Mouse (Mus musculus) kidney, adult 2 months (tissue): ENCODE results near the gene Sbf1. TPM values are rescaled to one million over a fixed set of nuclear protein-coding genes. Genes with fewer than 3 reads are reported as not detected.

Source experiments
- DNase-seq: peaks from one replicate; pipeline ENCODE4 v3.0.0; 2021
- H3K27ac ChIP-seq: fragments of 200-500 bp; 2 replicates; pipeline ENCODE4 v1.5.1; 2012; ENCODE audit warnings: low read depth, low read length, control low read depth, inconsistent platforms; ENCODE audit not compliant: insufficient read depth
- H3K27me3 ChIP-seq: fragments of 200-500 bp; replicated peaks from 2 replicates; pipeline ENCODE4 v1.6.1; 2012; ENCODE audit warnings: mild to moderate bottlenecking, moderate library complexity, low read length, inconsistent platforms; ENCODE audit not compliant: control insufficient read depth, insufficient read depth
- H3K36me3 ChIP-seq: fragments of 200-500 bp; 2 replicates; pipeline ENCODE4 v1.6.1; 2012; ENCODE audit warnings: mild to moderate bottlenecking, moderate library complexity, low read length, inconsistent platforms; ENCODE audit not compliant: control insufficient read depth, insufficient read depth
- H3K4me1 ChIP-seq: fragments of 200-500 bp; 2 replicates; pipeline ENCODE4 v1.6.1; 2011; ENCODE audit warnings: low read length; ENCODE audit not compliant: control insufficient read depth, insufficient read depth
- H3K4me3 ChIP-seq: fragments of 200-500 bp; 2 replicates; pipeline ENCODE4 v1.5.1; 2011; ENCODE audit warnings: mild to moderate bottlenecking, low read depth, low read length, control low read depth; ENCODE audit not compliant: insufficient read depth
- CTCF ChIP-seq: fragments of 200-500 bp; conservative IDR thresholded peaks from 2 replicates; pipeline ENCODE4 v1.5.1; 2011; ENCODE audit warnings: low read depth, mild to moderate bottlenecking, control low read depth, low read length, moderate library complexity, mixed read lengths; ENCODE audit not compliant: insufficient read depth, insufficient read length
- POLR2A ChIP-seq: fragments of 200-500 bp; IDR thresholded peaks from one replicate; pipeline ENCODE4 v1.6.1; 2011; ENCODE audit warnings: low read depth, low read length, control low read depth
- WGBS: fragments of 180-500 bp; shearing (Covaris S2); methylation state at CpG from one replicate; pipeline ENCODE4 v1.1.7; 2018; 5-methylcytosine and 5-hydroxymethylcytosine counted together
- polyA plus RNA-seq: library from polyadenylated mRNA; depleted of rRNA; stranded (reverse); fragments of >200 nt; gene quantifications from 2 replicates; pipeline ENCODE4 v1.2.3, GENCODE M21; 2012; rRNA removed

The Sbf1 gene
- polyA plus RNA-seq, 1 experiment: 174 TPM

DNA sequence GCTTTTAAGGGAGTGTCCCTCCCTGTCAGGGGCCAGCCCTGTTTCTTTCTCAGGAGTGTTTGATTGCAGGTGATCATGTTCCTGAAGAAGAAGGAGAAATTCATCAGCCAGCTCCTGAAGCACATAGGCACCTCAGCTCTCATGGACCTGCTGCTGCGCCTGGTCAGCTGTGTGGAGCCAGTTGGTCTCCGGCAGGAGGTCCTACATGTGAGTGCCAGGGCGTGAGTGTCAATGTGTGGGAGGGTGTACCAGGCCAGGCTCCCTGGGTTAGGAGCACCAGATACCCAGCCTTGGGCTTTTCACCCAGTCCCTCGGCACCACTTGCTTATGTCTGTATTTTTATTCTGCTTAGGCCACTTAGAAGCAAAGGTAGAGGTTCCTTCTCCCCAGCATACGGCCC, 56.1 kb downstream of the Sbf1 start:
- Histone ChIP-seq H3K4me1 (no peaks in the 10 kb centered on the region), H3K36me3 (no peaks in the 10 kb centered on the region; the same call in 1 of the 2 replicates), H3K27me3 (no peaks in the 10 kb centered on the region), H3K27ac (no peak overlapping the region), H3K4me3 (no peak overlapping the region)
- WGBS: 91% methylated on average over 5 of the region's 5 CpGs
- TF ChIP-seq POLR2A (no peak), CTCF (no peak)
- DNase-seq: no peak

DNA sequence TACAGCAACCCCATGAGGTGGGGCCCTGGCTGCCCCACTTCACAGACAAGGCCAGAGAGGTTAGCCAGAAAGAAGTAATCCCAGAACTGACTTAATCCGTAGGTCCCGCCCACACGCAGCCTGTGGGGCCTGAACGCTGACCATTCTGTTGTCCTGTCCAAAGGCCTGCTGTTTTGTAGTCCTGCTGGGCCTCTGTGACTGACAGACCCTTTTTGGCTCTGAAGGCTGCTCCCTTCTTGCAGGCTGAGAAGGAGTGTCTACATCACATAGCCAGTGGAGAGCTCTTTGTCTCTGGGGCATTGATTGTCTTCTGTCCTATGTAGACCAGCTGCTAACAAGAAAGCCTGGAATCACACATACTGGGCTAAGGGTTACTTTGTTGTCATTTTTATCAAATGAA, 59.8 kb downstream of the Sbf1 start:
- TF ChIP-seq CTCF (no peak), POLR2A (no peak)
- Histone ChIP-seq H3K36me3 (no peaks in the 10 kb centered on the region; the same call in 1 of the 2 replicates), H3K4me1 (no peaks in the 10 kb centered on the region), H3K4me3 (no peak overlapping the region), H3K27me3 (no peaks in the 10 kb centered on the region), H3K27ac (no peak overlapping the region)
- DNase-seq: no peak
- WGBS: 91% methylated on average over 4 of the region's 4 CpGs

DNA sequence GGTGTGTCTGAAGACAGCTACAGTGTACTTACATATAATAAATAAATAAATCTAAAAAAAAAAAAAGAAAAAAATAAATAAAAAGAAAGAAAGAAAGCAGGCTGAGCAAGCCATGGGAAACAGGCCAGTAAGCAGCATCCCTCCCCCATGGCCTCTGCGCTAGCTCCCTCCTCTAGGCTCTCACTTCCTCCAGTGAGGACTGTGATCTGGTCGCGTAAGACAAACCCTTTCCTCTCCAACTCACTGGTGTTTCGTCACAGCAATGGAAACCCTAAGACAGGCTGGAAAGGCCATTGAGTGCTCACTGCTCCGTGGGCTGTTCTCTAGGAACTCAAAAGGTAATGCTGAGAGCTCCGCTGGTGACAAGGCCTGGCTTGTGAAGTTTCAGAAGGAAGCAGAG, 66.0 kb downstream of the Sbf1 start:
- Histone ChIP-seq H3K27me3 (no peaks in the 10 kb centered on the region), H3K36me3 (no peaks in the 10 kb centered on the region), H3K4me1 (no peaks in the 10 kb centered on the region), H3K27ac (no peak overlapping the region), H3K4me3 (no peak overlapping the region)
- no peak for TF ChIP-seq CTCF
- no peak for TF ChIP-seq POLR2A
- WGBS: 76% methylated on average over 6 of the region's 6 CpGs
- no peak for DNase-seq

DNA sequence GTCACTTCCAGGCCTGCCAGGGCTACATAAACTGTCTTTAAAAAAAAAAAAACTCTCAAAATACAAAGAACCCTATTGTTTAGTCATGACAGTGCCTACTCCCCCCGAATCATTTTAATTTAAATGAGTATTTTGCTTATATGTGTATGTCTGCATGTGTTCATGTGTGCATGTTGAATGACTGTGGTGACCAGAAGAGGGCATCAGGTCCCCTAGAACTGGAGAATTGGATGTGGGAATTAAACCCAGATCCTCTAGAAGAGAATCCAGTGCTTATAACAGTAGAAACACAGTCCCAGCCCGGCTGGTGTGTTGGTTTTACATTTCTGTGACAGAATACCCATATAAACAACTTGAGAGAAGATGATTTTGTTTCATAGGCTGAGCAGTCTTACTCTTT, 74.1 kb downstream of the Sbf1 start:
- no peak overlapping the region for H3K27ac ChIP-seq

GRCm38 (mm10) chr15:89239751-89240392, 75.2 kb downstream of the Sbf1 start:
- H3K27ac ChIP-seq: no peak overlapping the region
- no peaks in the 10 kb centered on the region for H3K4me1 ChIP-seq
- WGBS: 55% methylated on average over 3 of the region's 3 CpGs
- no peaks in the 10 kb centered on the region; the same call in 1 of the 2 replicates for H3K36me3 ChIP-seq
- TF ChIP-seq POLR2A: no peak
- no peak for TF ChIP-seq CTCF
- no peak for DNase-seq
- H3K4me3 ChIP-seq: no peak overlapping the region
- no peaks in the 10 kb centered on the region for H3K27me3 ChIP-seq

More for the DNA sequence above, 74.1 kb downstream of the Sbf1 start:
- Histone ChIP-seq H3K4me3 (no peak overlapping the region), H3K4me1 (no peaks in the 10 kb centered on the region), H3K36me3 (no peaks in the 10 kb centered on the region; the same call in 1 of the 2 replicates), H3K27me3 (no peaks in the 10 kb centered on the region)
- TF ChIP-seq CTCF (no peak), POLR2A (no peak)
- WGBS: 77% methylated on average over 2 of the region's 2 CpGs
- DNase-seq: peak; percentile 12

Other genes starting within 250 kb of the Sbf1 start
- 47.2 and 51.0 TPM in 2 replicates for gene Trabd, start 240.2 kb downstream of the Sbf1 start, polyA plus RNA-seq
- gene Selenoo, start 226.2 kb downstream of the Sbf1 start, polyA plus RNA-seq: 55.9 and 68.7 TPM in 2 replicates
- 17.2 and 24.4 TPM in 2 replicates for gene Tubgcp6, start 192.2 kb downstream of the Sbf1 start, polyA plus RNA-seq
- 26.5 and 27.7 TPM in 2 replicates for gene Hdac10, start 186.6 kb downstream of the Sbf1 start, polyA plus RNA-seq
- gene Mapk12, start 174.6 kb downstream of the Sbf1 start, polyA plus RNA-seq: 12.7 and 13.9 TPM in 2 replicates
- gene Mapk11, start 165.7 kb downstream of the Sbf1 start, polyA plus RNA-seq: 6.0 and 7.9 TPM in 2 replicates
- 288 and 297 TPM in 2 replicates for gene Plxnb2, start 134.5 kb downstream of the Sbf1 start, polyA plus RNA-seq
- gene Dennd6b, start 118.8 kb downstream of the Sbf1 start, polyA plus RNA-seq: 11.2 and 15.0 TPM in 2 replicates
- 85.0 and 148 TPM in 2 replicates for gene Ppp6r2, start 103.8 kb downstream of the Sbf1 start, polyA plus RNA-seq
- 12.1 and 13.4 TPM in 2 replicates for gene Adm2, start 7.4 kb upstream of the Sbf1 start, polyA plus RNA-seq
- gene Miox, start 19.1 kb upstream of the Sbf1 start, polyA plus RNA-seq: 7,787 and 8,230 TPM in 2 replicates
- gene Lmf2, start 40.3 kb upstream of the Sbf1 start, polyA plus RNA-seq: 40.2 and 43.7 TPM in 2 replicates
- 111 and 124 TPM in 2 replicates for gene Ncaph2, start 40.4 kb upstream of the Sbf1 start, polyA plus RNA-seq
- 59.5 and 65.3 TPM in 2 replicates for gene Sco2, start 58.5 kb upstream of the Sbf1 start, polyA plus RNA-seq
- gene Tymp, start 61.7 kb upstream of the Sbf1 start, polyA plus RNA-seq: 1.8 and 3.1 TPM in 2 replicates
- 1.6 and 2.2 TPM in 2 replicates for gene Odf3b, start 64.0 kb upstream of the Sbf1 start, polyA plus RNA-seq
- gene Klhdc7b, start 69.6 kb upstream of the Sbf1 start, polyA plus RNA-seq: not detected in 2 replicates
- not detected in 2 replicates for gene Syce3, start 95.2 kb upstream of the Sbf1 start, polyA plus RNA-seq
- 55.3 and 64.1 TPM in 2 replicates for gene Cpt1b, start 110.6 kb upstream of the Sbf1 start, polyA plus RNA-seq
- 0.76 and 0.99 TPM in 2 replicates for gene C730034F03Rik, start 114.3 kb upstream of the Sbf1 start, polyA plus RNA-seq
- 1.1 and 1.5 TPM in 2 replicates for gene Gm44502, start 114.4 kb upstream of the Sbf1 start, polyA plus RNA-seq
- gene Chkb, start 114.6 kb upstream of the Sbf1 start, polyA plus RNA-seq: 58.2 and 62.6 TPM in 2 replicates
- gene Mapk8ip2, start 138.6 kb upstream of the Sbf1 start, polyA plus RNA-seq: 0.29 and 0.59 TPM in 2 replicates
- 26.0 and 30.0 TPM in 2 replicates for gene Arsa, start 162.1 kb upstream of the Sbf1 start, polyA plus RNA-seq
- 18.0 and 19.5 TPM in 2 replicates for gene Shank3, start 184.3 kb upstream of the Sbf1 start, polyA plus RNA-seq